Mouse (Mus musculus): ENCODE results near the gene Atl1.

DNA sequence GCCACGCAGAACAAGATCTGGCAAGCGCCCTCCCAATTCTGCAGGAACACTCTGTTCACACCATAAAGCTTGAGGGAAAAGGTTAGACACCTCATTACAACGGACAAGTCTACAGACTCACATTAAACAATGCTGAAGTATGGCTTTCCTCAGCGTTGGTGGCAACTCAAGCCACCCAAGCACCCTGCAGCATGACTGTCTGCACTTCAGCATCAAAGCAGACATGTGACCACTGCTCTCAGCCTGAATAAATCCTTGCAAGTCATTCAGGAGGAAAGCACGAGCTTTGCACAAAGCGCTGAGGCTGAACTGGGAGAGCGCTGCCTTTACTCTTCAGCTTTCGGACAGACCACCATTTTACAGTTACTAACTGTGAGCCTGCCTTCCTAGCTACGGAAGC lies 40.1 kb upstream of the Atl1 start:
- no peak for TF ChIP-seq RAD21 (IDR thresholded peaks at IDR 0.05; ENCODE audit: low read depth, low read length)
- no peak for TF ChIP-seq MAFK (IDR thresholded peaks at IDR 0.05; ENCODE audit: borderline replicate concordance, low read depth, low read length)
- TF ChIP-seq USF1 (IDR thresholded peaks at IDR 0.05; ENCODE audit: low read depth, low read length): no peak
- TF ChIP-seq POLR2AphosphoS2 (IDR thresholded peaks at IDR 0.05; ENCODE audit: low read length): no peak
- TF ChIP-seq POLR2A (IDR thresholded peaks at IDR 0.05; ENCODE audit: control insufficient read depth in 1 of 2, insufficient read depth in 1 of 2, low read depth in 1 of 2, low read length in 2 of 2, poor library complexity in 1 of 2): no peak
- TF ChIP-seq CTCF (IDR thresholded peaks at IDR 0.05 in 2 of 3, conservative IDR thresholded peaks at IDR 0.05 in 1 of 3; ENCODE audit: control insufficient read depth in 1 of 3, insufficient read depth in 1 of 3, low read depth in 2 of 3, low read length in 3 of 3, poor library complexity in 1 of 3, severe bottlenecking in 1 of 3): no peak
- TF ChIP-seq RCOR1 (IDR thresholded peaks at IDR 0.05; ENCODE audit: low read depth, low read length): no peak
- no peak for TF ChIP-seq GABPA (IDR thresholded peaks at IDR 0.05; ENCODE audit: low read depth, low read length)
- no peak for TF ChIP-seq ZMIZ1 (IDR thresholded peaks at IDR 0.05; ENCODE audit: low read depth, low read length)
- TF ChIP-seq CHD1 (IDR thresholded peaks at IDR 0.05; ENCODE audit: low read depth, low read length): no peak
- no peak for TF ChIP-seq SIN3A (IDR thresholded peaks at IDR 0.05; ENCODE audit: low read length)
- no peak for TF ChIP-seq E2F4 (IDR thresholded peaks at IDR 0.05; ENCODE audit: borderline replicate concordance, low read depth, low read length)
- TF ChIP-seq HCFC1 (IDR thresholded peaks at IDR 0.05; ENCODE audit: low read depth, low read length): no peak
- TF ChIP-seq CHD2 (IDR thresholded peaks at IDR 0.05; ENCODE audit: low read length): no peak
